Mouse (Mus musculus) CD4-positive naive resting alpha-beta T cell, adult 57 days (primary cell): ENCODE data around the gene Tram1l1. TPM values are rescaled to one million over a fixed set of nuclear protein-coding genes. Genes with fewer than 3 reads are reported as not detected.

Experiments used
- total RNA-seq: library from RNA; stranded (reverse); gene quantifications from one replicate; pipeline ENCODE4 v1.2.4, GENCODE M21; 2023

Tram1l1 gene
- total RNA-seq: not detected

DNA sequence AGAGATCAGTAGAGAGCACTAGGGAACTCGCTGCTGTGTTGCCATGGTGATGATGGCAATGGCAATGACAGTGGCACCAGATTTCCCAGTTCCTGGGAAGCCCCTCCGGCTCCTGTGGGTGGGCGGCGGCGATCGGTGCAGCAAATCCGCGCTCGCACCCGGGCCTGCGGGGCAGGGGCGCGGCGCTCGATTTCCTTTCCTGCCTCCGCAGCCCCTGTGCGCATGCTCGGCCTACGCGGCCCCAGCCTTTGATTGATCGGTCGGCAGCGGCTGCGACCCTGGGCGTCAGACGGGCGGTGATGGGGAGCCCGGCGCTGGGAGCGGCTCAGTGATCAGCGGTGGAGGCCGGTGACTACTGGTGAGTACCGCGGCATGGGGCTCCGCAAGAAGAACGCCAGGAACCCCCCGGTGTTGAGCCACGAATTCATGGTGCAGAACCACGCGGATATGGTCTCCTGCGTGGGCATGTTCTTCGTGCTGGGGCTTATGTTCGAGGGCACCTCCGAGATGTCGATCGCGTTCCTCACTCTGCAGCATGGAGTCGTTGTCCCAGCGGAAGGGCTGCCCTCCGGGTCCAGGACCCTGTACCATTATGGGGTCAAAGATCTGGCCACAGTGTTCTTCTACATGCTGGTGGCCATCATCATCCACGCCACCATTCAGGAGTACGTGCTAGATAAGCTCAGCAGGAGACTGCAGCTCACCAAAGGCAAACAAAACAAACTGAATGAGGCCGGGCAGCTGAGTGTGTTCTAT, at the start of gene Tram1l1:
Gene Tram1l1 (plus strand): TSS at position 35 of the 756 bp plus-strand sequence.

Other genes starting within 250 kb of the Tram1l1 start
- gene 1700006A11Rik, start 105.2 kb downstream of the Tram1l1 start, total RNA-seq: not detected